Mouse (Mus musculus): ENCODE measurements around the gene Urb1. TPM values are rescaled to one million over a fixed set of nuclear protein-coding genes. Genes with fewer than 3 reads are reported as not detected.

Gene Urb1
- polyA plus RNA-seq, 1 experiment from 2014 or later = 7.3 TPM

DNA sequence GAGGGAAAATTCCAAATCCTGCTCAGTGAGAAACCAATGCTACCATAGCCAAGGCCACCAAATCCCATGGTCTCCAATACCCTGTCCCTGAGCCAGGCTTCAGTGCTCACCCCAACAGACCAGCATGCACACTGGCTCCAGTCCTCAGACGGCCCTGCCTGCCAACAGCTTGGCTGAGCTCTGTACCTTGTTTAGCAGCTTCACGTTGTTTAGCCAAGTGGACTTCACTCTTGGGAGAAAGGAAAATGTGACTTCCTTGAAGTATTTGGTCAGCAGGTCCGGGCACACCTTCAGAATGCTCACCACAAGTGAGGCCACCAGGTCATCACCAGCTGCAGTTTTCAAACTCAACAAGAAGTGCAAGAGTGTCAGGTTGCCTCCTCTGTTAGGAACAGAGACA is 17.7 kb downstream of the Urb1 start:
- peaks cover 95% of the 10 kb centered on the region for H3K36me3 ChIP-seq
- ATAC-seq (ENCODE audit: insufficient number of reproducible peaks, low FRiP score, low TSS enrichment, low read depth) = no peak
- WGBS = 82% methylated on average over 3 of the region's 3 CpGs

DNA sequence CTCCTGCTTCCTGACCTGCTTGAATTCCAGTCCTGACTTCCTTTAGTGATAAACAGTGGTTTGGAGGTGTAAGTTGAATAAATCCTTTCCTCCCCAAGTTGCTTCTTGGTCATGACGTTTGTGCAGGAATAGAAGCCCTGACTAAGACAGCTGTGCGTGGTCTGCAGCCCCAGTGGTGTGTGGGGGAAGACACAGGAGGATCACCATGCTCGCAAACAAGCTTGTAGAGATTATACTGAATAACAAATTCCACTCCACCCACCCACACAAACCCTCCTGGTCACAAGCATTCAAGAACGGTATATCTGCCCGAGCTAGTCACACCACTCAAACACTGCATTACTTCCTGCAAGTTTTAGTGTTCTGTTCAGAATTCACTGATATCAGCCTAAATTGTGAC is 18.1 kb downstream of the Urb1 start:
- ATAC-seq (ENCODE audit: insufficient number of reproducible peaks, low FRiP score, low TSS enrichment, low read depth) = no peak
- Histone ChIP-seq H3K9ac (no peak overlapping the region), H3K4me3 (no peak overlapping the region)

More for the DNA sequence above, 17.7 kb downstream of the Urb1 start:
- H3K27ac ChIP-seq = no peak overlapping the region
- H3K4me3 ChIP-seq = no peak overlapping the region
- H3K9me3 ChIP-seq = no peaks in the 10 kb centered on the region
- H3K9ac ChIP-seq = no peak overlapping the region
- no peak overlapping the region for H3K4me2 ChIP-seq
- no peaks in the 10 kb centered on the region for H3K4me1 ChIP-seq
- no peaks in the 10 kb centered on the region for H3K27me3 ChIP-seq

DNA sequence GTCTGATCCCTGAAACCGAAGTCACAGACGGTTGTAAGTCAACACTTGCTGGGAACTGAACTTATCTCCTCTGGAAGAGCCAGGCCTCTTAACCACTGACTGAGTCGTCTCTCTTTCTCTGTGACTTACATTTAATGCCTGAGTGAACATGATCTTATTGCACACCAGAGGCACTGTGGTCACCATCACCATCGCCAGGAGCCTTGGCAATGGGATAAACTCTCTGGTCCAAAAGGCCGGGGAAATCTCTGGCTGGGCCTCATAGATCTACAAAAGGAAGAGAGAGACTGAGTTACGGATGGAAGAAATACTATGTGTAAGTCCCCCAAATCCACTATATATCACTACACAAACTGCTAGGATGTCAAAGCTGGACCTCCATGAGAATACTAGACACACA is 19.3 kb downstream of the Urb1 start:
- H3K4me1 ChIP-seq = no peaks in the 10 kb centered on the region
- no peak for ATAC-seq (ENCODE audit: insufficient number of reproducible peaks, low FRiP score, low TSS enrichment, low read depth)
- 88% methylated on average over 6 of the region's 6 CpGs for WGBS
- no peaks in the 10 kb centered on the region for H3K9me3 ChIP-seq
- H3K27me3 ChIP-seq = no peaks in the 10 kb centered on the region
- no peak overlapping the region for H3K4me2 ChIP-seq
- no peak overlapping the region for H3K4me3 ChIP-seq
- H3K9ac ChIP-seq = no peak overlapping the region
- H3K36me3 ChIP-seq = peaks cover 96% of the 10 kb centered on the region
- H3K27ac ChIP-seq = no peak overlapping the region

More for the DNA sequence above, 18.1 kb downstream of the Urb1 start:
- WGBS = 69% methylated on average over 5 of the region's 5 CpGs
- no peak overlapping the region for H3K4me2 ChIP-seq
- H3K27me3 ChIP-seq = no peaks in the 10 kb centered on the region
- H3K9me3 ChIP-seq = no peaks in the 10 kb centered on the region
- no peaks in the 10 kb centered on the region for H3K4me1 ChIP-seq
- peaks cover 95% of the 10 kb centered on the region for H3K36me3 ChIP-seq
- H3K27ac ChIP-seq = no peak overlapping the region

DNA sequence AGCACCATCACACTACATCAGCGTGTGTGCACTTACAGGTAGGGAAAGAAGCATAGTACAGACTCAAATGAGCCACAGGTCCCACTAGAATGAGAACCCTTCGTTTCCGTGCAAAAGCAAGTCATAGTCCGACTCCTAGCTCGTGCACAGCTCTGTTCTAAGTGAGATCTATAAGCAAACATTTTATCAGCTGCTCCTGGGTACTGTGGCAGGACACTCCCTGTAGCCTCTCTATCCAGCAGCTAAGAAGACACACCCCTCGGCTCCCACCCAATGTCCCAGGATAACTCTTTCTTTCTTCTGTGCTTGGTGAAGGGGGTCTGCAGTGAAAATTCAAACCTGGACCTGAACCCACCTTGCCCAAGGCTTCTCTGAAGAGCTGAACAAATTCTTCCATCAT is 21.6 kb downstream of the Urb1 start:
- Histone ChIP-seq H3K9ac (no peak overlapping the region), H3K9me3 (no peaks in the 10 kb centered on the region), H3K4me3 (no peak overlapping the region), H3K27me3 (no peaks in the 10 kb centered on the region), H3K36me3 (peaks cover 97% of the 10 kb centered on the region), H3K27ac (no peak overlapping the region), H3K4me2 (no peak overlapping the region), H3K4me1 (no peaks in the 10 kb centered on the region)
- WGBS = 94% methylated on average over 6 of the region's 6 CpGs
- ATAC-seq (ENCODE audit: insufficient number of reproducible peaks, low FRiP score, low TSS enrichment, low read depth) = no peak

DNA sequence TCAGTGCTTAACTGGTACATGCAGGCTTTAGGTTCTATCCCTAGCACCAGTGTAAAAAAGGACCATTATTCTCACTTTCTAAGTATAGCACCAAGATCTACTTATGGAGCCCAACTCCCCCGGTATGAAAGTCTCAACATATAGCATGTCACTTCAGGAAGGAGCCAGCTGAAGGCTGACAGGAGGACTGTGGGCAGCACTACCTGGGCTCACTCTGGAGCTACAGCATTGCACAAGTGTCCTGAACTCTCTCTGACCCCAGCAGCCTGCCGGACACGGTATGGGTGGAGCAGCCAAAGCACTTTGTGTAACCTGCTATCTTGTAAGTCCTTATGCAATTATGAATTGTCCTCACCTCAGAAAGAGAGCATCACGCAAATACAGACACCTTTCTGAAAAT is 25.0 kb downstream of the Urb1 start:
- Histone ChIP-seq H3K9me3 (no peaks in the 10 kb centered on the region), H3K4me2 (no peak overlapping the region), H3K27ac (no peak overlapping the region), H3K4me1 (no peaks in the 10 kb centered on the region), H3K4me3 (no peak overlapping the region), H3K36me3 (peaks cover 93% of the 10 kb centered on the region), H3K27me3 (no peaks in the 10 kb centered on the region), H3K9ac (no peak overlapping the region)
- WGBS = 80% methylated on average over 4 of the region's 4 CpGs
- ATAC-seq (ENCODE audit: insufficient number of reproducible peaks, low FRiP score, low TSS enrichment, low read depth) = no peak

DNA sequence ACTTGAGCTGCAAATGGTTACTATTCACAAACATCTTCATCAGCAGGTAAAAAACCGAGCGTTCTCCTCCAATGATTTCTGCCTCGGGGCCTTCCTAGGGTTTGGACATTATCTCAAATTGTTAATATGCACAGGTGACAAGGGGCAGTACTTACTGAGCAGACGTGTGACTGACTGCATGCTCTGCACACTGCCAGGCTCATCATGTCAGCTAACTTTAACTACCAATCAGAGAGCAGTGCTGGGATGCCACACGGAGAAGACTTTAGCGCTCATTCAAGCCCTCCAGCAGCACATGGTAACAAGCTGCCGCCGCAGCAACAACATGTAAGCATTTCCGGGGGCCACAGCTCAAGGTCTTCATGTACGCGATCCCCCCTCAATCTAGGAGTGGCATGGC is 26.9 kb downstream of the Urb1 start:
- Histone ChIP-seq H3K27ac (no peak overlapping the region), H3K27me3 (no peaks in the 10 kb centered on the region), H3K4me3 (no peak overlapping the region), H3K9ac (no peak overlapping the region), H3K4me2 (no peak overlapping the region), H3K9me3 (no peaks in the 10 kb centered on the region), H3K4me1 (no peaks in the 10 kb centered on the region), H3K36me3 (peaks cover 93% of the 10 kb centered on the region)
- no peak for ATAC-seq (ENCODE audit: insufficient number of reproducible peaks, low FRiP score, low TSS enrichment, low read depth)
- 86% methylated on average over 11 of the region's 11 CpGs for WGBS

DNA sequence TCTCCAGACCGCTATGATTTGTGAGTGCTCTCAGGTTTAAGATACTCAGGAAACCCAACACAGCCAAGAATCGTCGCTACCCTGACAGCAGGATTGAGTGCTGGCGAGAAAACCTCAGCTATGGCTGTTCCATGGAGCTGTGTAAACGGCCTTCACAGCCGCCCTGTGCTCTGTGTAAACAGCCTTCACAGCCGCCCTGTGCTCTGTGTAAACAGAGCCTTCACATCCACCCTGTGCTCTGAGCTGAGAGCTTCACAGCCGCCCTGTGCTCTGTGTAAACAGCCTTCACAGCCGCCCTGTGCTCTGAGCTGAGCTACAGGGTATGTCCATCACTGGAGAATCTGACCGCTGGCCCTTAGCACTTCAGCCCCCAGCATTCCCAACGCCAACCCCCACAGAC is 30.4 kb downstream of the Urb1 start:
- Histone ChIP-seq H3K27ac (no peak overlapping the region), H3K9me3 (no peaks in the 10 kb centered on the region), H3K36me3 (peaks cover 90% of the 10 kb centered on the region), H3K4me3 (no peak overlapping the region), H3K9ac (no peak overlapping the region), H3K4me1 (no peaks in the 10 kb centered on the region), H3K27me3 (no peaks in the 10 kb centered on the region), H3K4me2 (no peak overlapping the region)
- 63% methylated on average over 11 of the region's 11 CpGs for WGBS
- ATAC-seq (ENCODE audit: insufficient number of reproducible peaks, low FRiP score, low TSS enrichment, low read depth) = peak; percentile 27; the same call in 1 of the 2 replicates

DNA sequence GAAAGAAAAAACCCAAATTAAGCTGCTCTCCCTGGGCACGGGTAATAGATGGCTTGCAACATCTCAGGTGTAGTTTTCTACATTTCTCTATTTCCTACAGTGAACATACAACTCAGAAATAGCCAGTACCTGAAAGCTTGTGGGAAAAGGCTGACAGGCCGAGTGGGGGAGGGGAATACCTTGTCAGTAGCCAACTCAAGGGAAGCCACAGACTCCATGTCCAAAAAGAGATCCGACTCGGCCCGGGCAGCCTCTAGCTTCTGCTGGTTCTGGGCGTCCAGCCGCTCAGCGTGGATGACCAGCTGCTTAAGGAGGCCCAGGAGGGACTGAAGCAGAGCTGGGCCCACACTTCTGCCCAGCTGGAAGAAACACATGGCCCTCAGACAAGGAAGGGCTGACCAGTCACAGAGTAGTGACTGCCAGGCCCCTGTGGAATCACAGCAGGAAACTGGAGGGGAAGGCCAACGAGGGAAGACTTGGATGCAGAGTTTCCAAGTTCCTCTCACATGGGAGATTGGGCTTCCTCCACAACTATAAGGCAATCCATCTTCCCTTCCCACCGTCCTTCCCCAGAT is 34.2 kb downstream of the Urb1 start:
- H3K9me3 ChIP-seq = no peaks in the 10 kb centered on the region
- no peaks in the 10 kb centered on the region for H3K27me3 ChIP-seq
- H3K9ac ChIP-seq = no peak overlapping the region
- no peak overlapping the region for H3K4me2 ChIP-seq
- no peak overlapping the region for H3K4me3 ChIP-seq
- ATAC-seq (ENCODE audit: insufficient number of reproducible peaks, low FRiP score, low TSS enrichment, low read depth) = no peak
- peaks cover 92% of the 10 kb centered on the region for H3K36me3 ChIP-seq
- H3K4me1 ChIP-seq = no peaks in the 10 kb centered on the region
- 74% methylated on average over 10 of the region's 10 CpGs for WGBS
- H3K27ac ChIP-seq = no peak overlapping the region

DNA sequence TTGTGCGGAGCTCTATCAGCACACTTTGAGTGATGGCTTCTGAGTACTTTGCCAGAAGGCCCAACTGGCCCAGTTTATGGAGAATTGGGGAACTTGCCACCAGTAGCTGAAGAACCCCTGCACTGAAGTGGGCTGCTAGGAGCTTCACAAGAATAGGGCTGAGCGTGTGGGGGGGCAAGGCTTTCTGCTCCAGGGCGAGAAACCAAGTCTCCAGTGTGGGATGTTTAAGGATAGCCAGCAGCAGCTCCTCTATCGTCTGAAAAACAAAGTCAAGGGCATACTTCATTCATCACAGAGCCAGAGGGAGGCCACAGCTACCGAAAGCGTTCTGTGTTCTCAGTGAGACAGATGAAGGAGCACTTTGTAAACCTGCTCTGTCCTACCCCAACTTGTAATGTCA is 35.6 kb downstream of the Urb1 start:
- Histone ChIP-seq H3K36me3 (peaks cover 83% of the 10 kb centered on the region), H3K4me3 (no peak overlapping the region), H3K9me3 (no peaks in the 10 kb centered on the region), H3K9ac (no peak overlapping the region), H3K4me1 (no peaks in the 10 kb centered on the region), H3K4me2 (no peak overlapping the region), H3K27me3 (no peaks in the 10 kb centered on the region), H3K27ac (no peak overlapping the region)
- ATAC-seq (ENCODE audit: insufficient number of reproducible peaks, low FRiP score, low TSS enrichment, low read depth) = no peak
- 86% methylated on average over 6 of the region's 6 CpGs for WGBS

DNA sequence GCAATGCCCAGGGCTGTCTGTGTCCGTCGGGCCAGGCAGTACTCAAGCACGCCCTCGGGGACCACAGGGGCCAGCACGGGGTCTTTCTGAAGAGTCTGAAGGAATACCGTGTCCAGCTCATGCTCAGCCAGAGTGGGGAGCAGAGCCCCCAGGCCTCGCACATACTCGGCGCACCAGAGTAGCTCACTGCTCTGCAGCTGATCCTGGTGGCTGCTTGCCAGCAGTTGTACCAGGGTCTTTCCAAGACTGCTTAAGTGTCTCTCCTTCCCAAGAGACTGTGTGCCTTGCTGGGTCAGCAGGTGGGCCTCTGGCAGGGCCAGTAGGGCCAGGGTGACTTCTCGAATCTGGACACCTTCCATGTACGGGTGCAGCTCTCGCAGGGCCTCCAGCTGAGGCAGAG is 36.0 kb downstream of the Urb1 start:
- Histone ChIP-seq H3K4me2 (no peak overlapping the region), H3K36me3 (peaks cover 83% of the 10 kb centered on the region), H3K27me3 (no peaks in the 10 kb centered on the region), H3K9me3 (no peaks in the 10 kb centered on the region), H3K4me1 (no peaks in the 10 kb centered on the region), H3K27ac (no peak overlapping the region), H3K4me3 (no peak overlapping the region), H3K9ac (no peak overlapping the region)
- ATAC-seq (ENCODE audit: insufficient number of reproducible peaks, low FRiP score, low TSS enrichment, low read depth) = no peak
- 88% methylated on average over 12 of the region's 12 CpGs for WGBS

DNA sequence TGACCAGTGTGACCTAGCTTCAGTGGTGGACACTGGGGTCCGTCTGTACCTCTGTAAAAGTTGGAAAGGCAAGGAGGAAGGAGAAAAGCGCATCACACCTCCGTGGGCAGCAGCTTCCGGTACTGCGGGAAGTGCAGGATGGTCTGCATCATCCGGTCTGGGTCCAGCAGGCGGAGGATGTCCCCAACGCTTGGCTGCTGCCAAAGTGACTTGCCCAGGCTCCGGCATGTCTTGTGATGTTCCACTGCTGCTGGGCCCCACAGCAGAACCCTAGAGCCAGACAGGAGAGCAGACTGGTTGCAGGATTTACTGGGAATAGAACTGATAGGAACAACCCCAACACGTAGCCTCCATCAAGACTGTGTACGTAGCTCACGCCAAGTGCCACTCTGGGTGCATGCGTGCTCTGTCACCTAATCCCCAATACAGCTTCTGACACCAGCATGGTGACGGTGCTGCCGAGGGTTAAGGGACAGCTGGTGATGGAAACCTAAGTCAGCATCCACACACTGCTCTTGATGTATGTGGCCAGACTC is 43.2 kb downstream of the Urb1 start:
- Histone ChIP-seq H3K4me1 (no peaks in the 10 kb centered on the region), H3K4me3 (no peak overlapping the region), H3K27ac (no peak overlapping the region), H3K4me2 (no peak overlapping the region), H3K9me3 (no peaks in the 10 kb centered on the region), H3K36me3 (peaks cover 80% of the 10 kb centered on the region), H3K9ac (no peak overlapping the region), H3K27me3 (no peaks in the 10 kb centered on the region)
- WGBS = 94% methylated on average over 15 of the region's 15 CpGs
- no peak for ATAC-seq (ENCODE audit: insufficient number of reproducible peaks, low FRiP score, low TSS enrichment, low read depth)

DNA sequence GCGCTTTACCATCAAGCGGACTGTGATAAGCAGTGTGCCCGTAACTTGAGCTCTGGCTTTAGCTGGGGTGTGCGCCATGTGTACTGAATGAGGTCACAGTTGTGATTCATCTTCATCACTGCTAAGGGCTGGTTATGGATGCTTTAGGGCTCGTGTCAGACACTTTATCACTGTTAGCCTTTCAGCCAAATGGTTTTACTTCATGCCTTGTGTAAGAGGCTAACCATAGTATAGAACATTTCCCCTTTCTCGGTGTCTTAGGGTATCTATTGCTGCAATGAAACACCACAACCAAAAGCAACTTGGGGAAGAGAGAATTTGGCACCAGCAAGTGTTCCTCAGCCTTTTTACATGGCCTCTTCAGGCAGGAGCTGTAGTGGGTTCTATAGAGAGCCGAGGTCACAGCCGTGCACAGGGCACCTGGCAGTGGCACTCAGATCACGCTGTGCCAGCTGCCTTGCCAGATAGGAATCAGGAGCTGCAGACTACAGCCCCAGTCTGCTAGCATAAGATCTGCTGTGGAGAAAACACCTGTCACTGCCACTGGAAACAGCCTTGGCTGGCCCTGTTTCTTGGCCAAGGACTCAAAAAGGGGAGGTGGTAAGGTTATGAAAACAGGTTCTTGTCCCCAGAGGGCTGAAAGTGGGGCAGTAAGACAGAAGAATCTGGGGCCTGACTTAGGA is 44.9 kb downstream of the Urb1 start:
- WGBS = 81% methylated on average over 9 of the region's 9 CpGs
- Histone ChIP-seq H3K9me3 (no peaks in the 10 kb centered on the region), H3K9ac (no peak overlapping the region), H3K4me1 (no peaks in the 10 kb centered on the region), H3K27ac (no peak overlapping the region), H3K27me3 (no peaks in the 10 kb centered on the region), H3K36me3 (peaks cover 85% of the 10 kb centered on the region), H3K4me2 (no peak overlapping the region), H3K4me3 (no peak overlapping the region)
- no peak for ATAC-seq (ENCODE audit: insufficient number of reproducible peaks, low FRiP score, low TSS enrichment, low read depth)
